7 mouse cellular contexts compared by ENCODE assay signal in genomic region chr19:8819596-8820423, GRCm38 (mm10). TPM values are rescaled to one million over a fixed set of nuclear protein-coding genes. Genes with fewer than 3 reads are reported as not detected.
DNase-seq lines count a peak whose midpoint lies in the region; ATAC-seq and TF ChIP-seq lines count a peak whose summit lies in the region.

TSS of gene Hnrnpul2 (plus strand) at chr19:8820010.

- peak within 1 kb of the TSS; percentile 97 for H3K4me2 ChIP-seq in embryonic facial prominence, embryonic 13.5 days
- H3K4me2 ChIP-seq in limb, embryonic 12.5 days, result peak within 1 kb of the TSS; percentile 99
- peak within 1 kb of the TSS; percentile 88 for H3K4me2 ChIP-seq in midbrain, embryonic 15.5 days

- peak; percentile 99 for DNase-seq in adrenal gland, postnatal 36 days
- DNase-seq in heart, adult 18-20 months, result peak; percentile 98 to 99
- DNase-seq in kidney, adult 2 months, result peak; percentile 99
- peak; percentile 99 for DNase-seq in spleen, adult 2 months (ENCODE audit: low read depth in 1 of 2, low spot score in 2 of 2)

- H3K9ac ChIP-seq in embryonic facial prominence, embryonic 13.5 days, result peak within 1 kb of the TSS; percentile 99
- H3K9ac ChIP-seq in limb, embryonic 12.5 days (replicated peaks), result peak within 1 kb of the TSS; percentile 97
- H3K9ac ChIP-seq in midbrain, embryonic 15.5 days, result peak within 1 kb of the TSS; percentile 90

- peak; percentile 93 for TF ChIP-seq POLR2A in kidney, adult 2 months (IDR thresholded peaks at IDR 0.05; ENCODE audit: low read depth, low read length)
- peak; percentile 94 for TF ChIP-seq POLR2A in spleen, adult 2 months (IDR thresholded peaks at IDR 0.05; ENCODE audit: low read depth, low read length)

- ATAC-seq in embryonic facial prominence, embryonic 13.5 days (ENCODE audit: insufficient number of reproducible peaks, insufficient read depth, low FRiP score, low TSS enrichment, low read depth), result peak; percentile 95
- peak; percentile 98 for ATAC-seq in limb, embryonic 12.5 days (ENCODE audit: insufficient number of reproducible peaks, insufficient read depth, low FRiP score, low TSS enrichment, low read depth)
- ATAC-seq in midbrain, embryonic 15.5 days (replicated peaks), result peak; percentile 96

- no peak for TF ChIP-seq CTCF in kidney, adult 2 months (conservative IDR thresholded peaks at IDR 0.05; ENCODE audit: insufficient read depth, insufficient read length, low read depth, low read length)
- no peak for TF ChIP-seq CTCF in spleen, adult 2 months (IDR thresholded peaks at IDR 0.05; ENCODE audit: extremely low read depth, insufficient read depth, insufficient read length, insufficient replicate concordance)

- H3K36me3 ChIP-seq in embryonic facial prominence, embryonic 13.5 days, result peaks cover 39% of the 10 kb centered on the region
- peaks cover 2% of the 10 kb centered on the region for H3K36me3 ChIP-seq in kidney, adult 2 months (ENCODE audit: control insufficient read depth, insufficient read depth, low read length)
- peaks cover 45% of the 10 kb centered on the region for H3K36me3 ChIP-seq in limb, embryonic 12.5 days
- H3K36me3 ChIP-seq in midbrain, embryonic 15.5 days (replicated peaks), result peaks cover 16% of the 10 kb centered on the region
- H3K36me3 ChIP-seq in spleen, adult 2 months (ENCODE audit: control insufficient read depth, insufficient read depth, low read length), result peaks cover 18% of the 10 kb centered on the region

- peak within 1 kb of the TSS; percentile 100 for H3K4me3 ChIP-seq in embryonic facial prominence, embryonic 13.5 days
- H3K4me3 ChIP-seq in kidney, adult 2 months (ENCODE audit: insufficient read depth, low read depth, low read length), result peak within 1 kb of the TSS; percentile 90
- H3K4me3 ChIP-seq in limb, embryonic 12.5 days (replicated peaks), result peak within 1 kb of the TSS; percentile 100
- H3K4me3 ChIP-seq in midbrain, embryonic 15.5 days, result peak within 1 kb of the TSS; percentile 84
- H3K4me3 ChIP-seq in spleen, adult 2 months (ENCODE audit: extremely low read depth, insufficient read depth, insufficient read length), result peak within 1 kb of the TSS; percentile 91

- H3K9me3 ChIP-seq in embryonic facial prominence, embryonic 13.5 days, result no peaks in the 10 kb centered on the region
- H3K9me3 ChIP-seq in limb, embryonic 12.5 days, result no peaks in the 10 kb centered on the region
- H3K9me3 ChIP-seq in midbrain, embryonic 15.5 days, result no peaks in the 10 kb centered on the region

- no peaks in the 10 kb centered on the region for H3K27me3 ChIP-seq in embryonic facial prominence, embryonic 13.5 days
- no peaks in the 10 kb centered on the region for H3K27me3 ChIP-seq in kidney, adult 2 months (replicated peaks; ENCODE audit: control insufficient read depth, insufficient read depth, low read length)
- no peaks in the 10 kb centered on the region for H3K27me3 ChIP-seq in limb, embryonic 12.5 days
- H3K27me3 ChIP-seq in midbrain, embryonic 15.5 days (replicated peaks), result no peaks in the 10 kb centered on the region
- H3K27me3 ChIP-seq in spleen, adult 2 months (ENCODE audit: control insufficient read depth, insufficient read depth, low read length), result no peaks in the 10 kb centered on the region

- under 1% methylated on average over 83 of the region's 83 CpGs for WGBS in embryonic facial prominence, embryonic 13.5 days
- WGBS in kidney, adult 2 months, result 1% methylated on average over 81 of the region's 83 CpGs
- WGBS in limb, embryonic 12.5 days, result under 1% methylated on average over 79 of the region's 83 CpGs
- under 1% methylated on average over 82 of the region's 83 CpGs for WGBS in midbrain, embryonic 15.5 days
- WGBS in spleen, adult 2 months, result under 1% methylated on average over 83 of the region's 83 CpGs

- H3K27ac ChIP-seq in embryonic facial prominence, embryonic 13.5 days, result peak within 1 kb of the TSS; percentile 100
- H3K27ac ChIP-seq in kidney, adult 2 months (ENCODE audit: insufficient read depth, low read depth, low read length), result peak within 1 kb of the TSS; percentile 98
- peak within 1 kb of the TSS; percentile 99 for H3K27ac ChIP-seq in limb, embryonic 12.5 days
- H3K27ac ChIP-seq in midbrain, embryonic 15.5 days, result peak within 1 kb of the TSS; percentile 98
- H3K27ac ChIP-seq in spleen, adult 2 months (ENCODE audit: insufficient read depth, low read length), result peak within 1 kb of the TSS; percentile 98

- H3K4me1 ChIP-seq in embryonic facial prominence, embryonic 13.5 days, result peaks cover 42% of the 10 kb centered on the region
- H3K4me1 ChIP-seq in kidney, adult 2 months (ENCODE audit: control insufficient read depth, insufficient read depth, low read length), result peaks cover 9% of the 10 kb centered on the region; the same call in 1 of the 2 replicates
- peaks cover 41% of the 10 kb centered on the region for H3K4me1 ChIP-seq in limb, embryonic 12.5 days (replicated peaks)
- H3K4me1 ChIP-seq in midbrain, embryonic 15.5 days, result peaks cover 60% of the 10 kb centered on the region
- peaks cover 7% of the 10 kb centered on the region for H3K4me1 ChIP-seq in spleen, adult 2 months (ENCODE audit: control insufficient read depth, insufficient read depth, insufficient read length)

RNA-seq across cellular contexts. Expression of gene Hnrnpul2, which starts in this region (rescaled TPM):
- total RNA-seq in adrenal gland, postnatal 36 days (2021), result 10 to 100 TPM; 61.8 to 67.6 TPM
- 7.4 and 7.6 TPM in 2 replicates for polyA plus RNA-seq in embryonic facial prominence, embryonic 13.5 days (2015; fragmentation: Nextera tagmentation; extraction: Ambion mirVana)
- total RNA-seq in heart, adult 18-20 months (2021), result 10 to 100 TPM; 47.2 to 47.4 TPM
- 19.3 and 25.5 TPM in 2 replicates for polyA plus RNA-seq in kidney, adult 2 months (2012; rRNA removed)
- polyA plus RNA-seq in limb, embryonic 12.5 days (2016; fragmentation: Nextera tagmentation; extraction: Ambion mirVana), result 6.0 and 6.7 TPM in 2 replicates
- 6.6 and 6.7 TPM in 2 replicates for polyA plus RNA-seq in midbrain, embryonic 15.5 days (2015; fragmentation: Nextera tagmentation; extraction: Ambion mirVana)
- 22.0 and 25.4 TPM in 2 replicates for polyA plus RNA-seq in spleen, adult 2 months (2012; rRNA removed)

Comparison
In these comparisons a context has a peak if more than half of its experiments do, and no peak if none do; other contexts are left out.
1. Peak in every context shown above with its lines: DNase-seq, ATAC-seq, H3K4me3 ChIP-seq and H3K27ac ChIP-seq.